Mouse (Mus musculus): Measurements from ENCODE around the gene Washc4. TPM values are rescaled to one million over a fixed set of nuclear protein-coding genes. Genes with fewer than 3 reads are reported as not detected.

Gene Washc4
- polyA plus RNA-seq, 1 experiment from 2014 or later: 35.0 TPM

GRCm38 (mm10) chr10:83629878-83630277 lies 86.3 kb downstream of the Washc4 start:
- Histone ChIP-seq H3K36me3 (replicated peaks) (peaks cover 47% of the 10 kb centered on the region), H3K27ac (no peak overlapping the region), H3K4me1 (peaks cover 19% of the 10 kb centered on the region), H3K9me3 (no peaks in the 10 kb centered on the region), H3K27me3 (ENCODE audit: poor library complexity, severe bottlenecking) (no peaks in the 10 kb centered on the region), H3K4me3 (no peak overlapping the region)
- no peak for DNase-seq (ENCODE audit: extremely low spot score, low spot score)
- WGBS: 94% methylated on average over 5 of the region's 5 CpGs

DNA sequence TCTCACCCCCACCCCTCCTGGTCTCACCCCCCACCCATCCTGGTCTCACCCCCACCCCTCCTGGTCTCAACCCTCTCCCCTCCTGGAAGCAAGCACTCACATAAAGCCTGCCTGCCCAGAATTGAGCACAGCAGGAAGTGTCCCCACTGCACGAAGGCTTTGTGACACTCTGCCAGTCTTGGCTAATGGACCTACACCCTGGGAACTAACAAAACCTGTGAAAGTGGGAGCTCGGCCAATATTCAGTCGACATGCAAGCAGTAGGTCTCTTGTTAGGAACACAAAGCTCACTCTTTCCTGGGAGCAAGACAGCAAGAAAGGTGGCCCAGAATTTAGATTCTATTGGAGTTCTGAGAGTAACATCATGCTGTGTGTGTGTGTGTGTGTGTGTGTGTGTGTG lies 87.3 kb downstream of the Washc4 start:
- Histone ChIP-seq H3K27ac (no peak overlapping the region), H3K9me3 (no peaks in the 10 kb centered on the region), H3K27me3 (ENCODE audit: poor library complexity, severe bottlenecking) (no peaks in the 10 kb centered on the region), H3K4me3 (no peak overlapping the region), H3K4me1 (peaks cover 24% of the 10 kb centered on the region), H3K36me3 (replicated peaks) (peaks cover 39% of the 10 kb centered on the region)
- WGBS: 84% methylated on average over 3 of the region's 3 CpGs
- DNase-seq (ENCODE audit: extremely low spot score, low spot score): no peak

DNA sequence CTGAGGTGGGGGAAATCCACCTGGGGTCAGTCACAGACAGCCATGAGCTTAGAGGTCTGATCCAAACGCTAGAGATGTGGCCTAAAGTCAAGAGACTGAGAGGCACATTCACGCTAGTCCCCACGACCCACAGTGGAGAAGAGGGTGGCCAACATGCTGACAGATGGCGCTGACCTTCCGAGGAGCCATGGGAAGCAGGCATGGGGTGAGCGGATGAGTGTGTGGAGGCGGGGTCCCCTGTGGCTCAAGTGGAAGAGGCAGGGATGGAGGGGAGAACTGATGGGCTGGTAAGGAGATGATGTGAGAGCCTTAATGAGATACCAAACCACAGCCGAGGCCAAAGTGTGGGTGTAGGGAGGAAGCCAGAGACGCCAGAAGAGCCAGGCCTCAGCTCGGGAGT lies 88.2 kb downstream of the Washc4 start:
- no peak overlapping the region for H3K4me3 ChIP-seq
- no peaks in the 10 kb centered on the region for H3K9me3 ChIP-seq
- no peak for DNase-seq (ENCODE audit: extremely low spot score, low spot score)
- H3K27ac ChIP-seq: 0 out of 2 replicates have a peak overlapping the region, but pooled peaks have one; percentile 46
- WGBS: 92% methylated on average over 10 of the region's 10 CpGs
- no peaks in the 10 kb centered on the region for H3K27me3 ChIP-seq (ENCODE audit: poor library complexity, severe bottlenecking)
- H3K4me1 ChIP-seq: peaks cover 24% of the 10 kb centered on the region
- peaks cover 32% of the 10 kb centered on the region for H3K36me3 ChIP-seq (replicated peaks)

- no peak overlapping the region for H3K4me3 ChIP-seq
- H3K9me3 ChIP-seq: no peaks in the 10 kb centered on the region
- peaks cover 26% of the 10 kb centered on the region for H3K36me3 ChIP-seq (replicated peaks)
- peaks cover 24% of the 10 kb centered on the region for H3K4me1 ChIP-seq
- WGBS: 82% methylated on average over 7 of the region's 7 CpGs
- no peak for DNase-seq (ENCODE audit: extremely low spot score, low spot score)
- H3K27ac ChIP-seq: 0 out of 2 replicates have a peak overlapping the region, but pooled peaks have one; percentile 46
- no peaks in the 10 kb centered on the region for H3K27me3 ChIP-seq (ENCODE audit: poor library complexity, severe bottlenecking)
Observed at GRCm38 (mm10) chr10:83632806-83633374, 89.3 kb downstream of the Washc4 start.

DNA sequence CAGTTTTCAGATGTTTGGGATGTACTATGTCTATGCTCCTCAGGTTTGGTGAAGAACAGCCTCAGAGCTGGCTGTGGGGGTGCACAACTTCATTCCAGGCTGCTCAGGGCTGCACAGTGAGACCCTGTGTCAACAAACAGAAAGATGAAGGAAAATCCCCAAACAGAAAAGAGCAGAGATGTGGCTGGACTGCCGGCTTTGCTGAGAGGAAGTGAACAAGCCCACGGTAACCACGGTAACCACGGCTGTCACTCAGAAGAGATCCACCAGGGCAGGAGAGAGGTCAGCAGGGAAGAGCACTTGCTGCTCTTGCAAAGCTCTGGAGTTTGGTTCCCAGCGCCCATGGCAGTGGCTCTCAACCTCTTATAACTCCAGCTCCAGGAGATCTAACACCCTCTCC lies 90.9 kb downstream of the Washc4 start:
- Histone ChIP-seq H3K4me3 (no peak overlapping the region), H3K9me3 (no peaks in the 10 kb centered on the region), H3K27me3 (ENCODE audit: poor library complexity, severe bottlenecking) (no peaks in the 10 kb centered on the region), H3K27ac (0 out of 2 replicates have a peak overlapping the region, but pooled peaks have one; percentile 31), H3K4me1 (peaks cover 24% of the 10 kb centered on the region), H3K36me3 (replicated peaks) (peaks cover 19% of the 10 kb centered on the region)
- peak; percentile 61 for DNase-seq (ENCODE audit: extremely low spot score, low spot score)
- WGBS: 38% methylated on average over 5 of the region's 5 CpGs

GRCm38 (mm10) chr10:83636191-83636590 lies 92.6 kb downstream of the Washc4 start:
- H3K4me1 ChIP-seq: peaks cover 28% of the 10 kb centered on the region
- 92% methylated on average over 2 of the region's 2 CpGs for WGBS
- no peak overlapping the region for H3K4me3 ChIP-seq
- no peaks in the 10 kb centered on the region for H3K27me3 ChIP-seq (ENCODE audit: poor library complexity, severe bottlenecking)
- DNase-seq (ENCODE audit: extremely low spot score, low spot score): no peak
- peaks cover 24% of the 10 kb centered on the region for H3K36me3 ChIP-seq (replicated peaks)
- no peaks in the 10 kb centered on the region for H3K9me3 ChIP-seq
- H3K27ac ChIP-seq: no peak overlapping the region

DNA sequence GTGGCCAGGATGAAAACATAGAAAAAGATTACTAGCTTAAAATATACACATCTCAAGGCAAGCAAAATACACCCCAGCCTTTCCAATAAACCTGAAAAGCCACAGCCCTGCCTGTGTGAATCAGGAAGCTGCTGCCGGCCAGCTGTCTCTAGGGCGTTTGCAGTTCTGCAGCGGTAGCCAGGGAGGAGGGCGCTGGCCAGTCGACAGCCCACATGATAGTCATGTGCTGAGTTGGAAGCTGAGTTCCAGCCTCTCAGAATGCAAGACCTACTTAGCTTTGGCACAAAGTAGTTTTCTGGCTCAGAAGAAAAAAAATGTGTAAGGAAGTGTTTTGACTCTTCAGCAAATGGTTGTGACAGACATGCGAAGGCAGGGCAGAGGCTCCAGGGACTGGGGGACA lies 93.7 kb downstream of the Washc4 start:
- WGBS: 73% methylated on average over 6 of the region's 6 CpGs
- no peak overlapping the region for H3K27ac ChIP-seq
- H3K4me1 ChIP-seq: peaks cover 26% of the 10 kb centered on the region

DNA sequence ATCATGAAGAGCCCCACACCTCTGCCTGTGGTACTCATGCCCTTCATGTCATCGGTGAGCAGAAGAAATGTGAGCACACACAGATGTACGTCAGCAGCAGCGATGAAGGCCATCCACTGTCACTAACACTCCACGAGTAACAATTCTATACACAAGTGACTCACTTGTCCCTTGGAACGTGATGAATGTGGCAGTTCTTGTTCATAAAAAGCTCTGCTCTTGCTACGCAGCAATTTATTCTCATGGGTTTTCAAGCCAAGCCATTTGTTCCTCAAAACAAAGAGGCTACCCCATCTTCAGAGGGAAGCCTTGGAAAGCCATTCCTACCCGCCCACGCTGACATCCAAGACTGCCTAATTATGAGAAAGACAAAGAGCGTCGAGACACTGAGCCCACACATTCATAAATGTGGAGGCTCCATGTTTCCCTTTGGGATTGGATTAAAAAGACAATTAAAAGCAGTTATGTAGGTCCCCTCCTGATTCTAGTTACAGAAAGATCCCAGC lies 96.4 kb downstream of the Washc4 start:
- Histone ChIP-seq H3K27me3 (ENCODE audit: poor library complexity, severe bottlenecking) (no peaks in the 10 kb centered on the region), H3K9me3 (no peaks in the 10 kb centered on the region), H3K27ac (no peak overlapping the region), H3K4me3 (no peak overlapping the region), H3K36me3 (replicated peaks) (peaks cover 12% of the 10 kb centered on the region; the same call in 1 of the 2 replicates), H3K4me1 (peaks cover 20% of the 10 kb centered on the region)
- WGBS: 88% methylated on average over 10 of the region's 10 CpGs
- no peak for DNase-seq (ENCODE audit: extremely low spot score, low spot score)

More for the DNA sequence above, 93.7 kb downstream of the Washc4 start:
- H3K36me3 ChIP-seq (replicated peaks): peaks cover 15% of the 10 kb centered on the region
- no peaks in the 10 kb centered on the region for H3K27me3 ChIP-seq (ENCODE audit: poor library complexity, severe bottlenecking)
- no peak for DNase-seq (ENCODE audit: extremely low spot score, low spot score)
- H3K9me3 ChIP-seq: no peaks in the 10 kb centered on the region
- no peak overlapping the region for H3K4me3 ChIP-seq

DNA sequence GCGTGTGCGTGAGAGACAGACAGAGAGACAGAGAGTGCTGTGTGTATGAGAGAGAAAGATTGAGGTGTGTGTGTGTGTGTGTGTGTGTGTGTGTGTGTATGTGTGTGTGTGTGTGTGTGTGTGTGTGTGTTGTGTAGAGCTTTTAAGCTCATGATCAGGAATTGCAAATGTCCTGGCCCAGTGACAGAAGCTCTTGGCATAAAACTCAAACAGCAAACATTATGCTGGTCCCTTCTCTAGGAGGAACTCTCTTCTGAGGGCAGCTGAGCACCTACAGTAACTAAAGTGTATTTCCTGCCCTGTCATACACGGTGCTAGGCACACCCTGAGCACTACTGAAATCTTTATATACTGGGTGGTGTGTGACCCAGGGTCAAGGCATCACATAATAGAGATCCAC lies 98.1 kb downstream of the Washc4 start:
- Histone ChIP-seq H3K27ac (no peak overlapping the region), H3K9me3 (no peaks in the 10 kb centered on the region), H3K4me3 (no peak overlapping the region), H3K36me3 (replicated peaks) (peaks cover 12% of the 10 kb centered on the region; the same call in 1 of the 2 replicates), H3K4me1 (peaks cover 31% of the 10 kb centered on the region), H3K27me3 (ENCODE audit: poor library complexity, severe bottlenecking) (no peaks in the 10 kb centered on the region)
- 86% methylated on average over 3 of the region's 3 CpGs for WGBS
- no peak for DNase-seq (ENCODE audit: extremely low spot score, low spot score)

DNA sequence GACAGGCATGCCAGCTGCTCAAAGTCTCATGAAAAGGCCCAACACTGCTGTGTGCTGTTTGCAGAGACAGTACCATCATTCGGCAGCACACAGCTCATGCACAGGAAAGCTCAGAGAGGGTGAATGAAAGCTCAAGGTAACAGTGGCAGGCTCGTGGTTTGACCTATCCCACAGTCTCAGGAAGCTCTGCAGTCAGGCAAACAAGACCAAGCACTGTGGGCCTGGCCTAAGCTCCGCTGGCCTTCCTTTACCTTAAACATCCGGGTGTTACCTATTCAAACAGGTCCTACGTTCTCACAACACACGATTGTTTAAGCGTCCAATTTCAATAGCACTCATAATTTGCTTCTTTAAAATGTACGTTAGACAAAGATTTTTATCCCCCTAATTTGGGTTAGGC lies 100.6 kb downstream of the Washc4 start:
- H3K4me1 ChIP-seq: peaks cover 48% of the 10 kb centered on the region
- H3K4me3 ChIP-seq: no peak overlapping the region
- WGBS: 89% methylated on average over 8 of the region's 8 CpGs
- no peaks in the 10 kb centered on the region for H3K9me3 ChIP-seq
- H3K36me3 ChIP-seq (replicated peaks): peaks cover 9% of the 10 kb centered on the region; the same call in 1 of the 2 replicates
- H3K27me3 ChIP-seq (ENCODE audit: poor library complexity, severe bottlenecking): no peaks in the 10 kb centered on the region
- H3K27ac ChIP-seq: 0 out of 2 replicates have a peak overlapping the region, but pooled peaks have one; percentile 20
- no peak for DNase-seq (ENCODE audit: extremely low spot score, low spot score)

DNA sequence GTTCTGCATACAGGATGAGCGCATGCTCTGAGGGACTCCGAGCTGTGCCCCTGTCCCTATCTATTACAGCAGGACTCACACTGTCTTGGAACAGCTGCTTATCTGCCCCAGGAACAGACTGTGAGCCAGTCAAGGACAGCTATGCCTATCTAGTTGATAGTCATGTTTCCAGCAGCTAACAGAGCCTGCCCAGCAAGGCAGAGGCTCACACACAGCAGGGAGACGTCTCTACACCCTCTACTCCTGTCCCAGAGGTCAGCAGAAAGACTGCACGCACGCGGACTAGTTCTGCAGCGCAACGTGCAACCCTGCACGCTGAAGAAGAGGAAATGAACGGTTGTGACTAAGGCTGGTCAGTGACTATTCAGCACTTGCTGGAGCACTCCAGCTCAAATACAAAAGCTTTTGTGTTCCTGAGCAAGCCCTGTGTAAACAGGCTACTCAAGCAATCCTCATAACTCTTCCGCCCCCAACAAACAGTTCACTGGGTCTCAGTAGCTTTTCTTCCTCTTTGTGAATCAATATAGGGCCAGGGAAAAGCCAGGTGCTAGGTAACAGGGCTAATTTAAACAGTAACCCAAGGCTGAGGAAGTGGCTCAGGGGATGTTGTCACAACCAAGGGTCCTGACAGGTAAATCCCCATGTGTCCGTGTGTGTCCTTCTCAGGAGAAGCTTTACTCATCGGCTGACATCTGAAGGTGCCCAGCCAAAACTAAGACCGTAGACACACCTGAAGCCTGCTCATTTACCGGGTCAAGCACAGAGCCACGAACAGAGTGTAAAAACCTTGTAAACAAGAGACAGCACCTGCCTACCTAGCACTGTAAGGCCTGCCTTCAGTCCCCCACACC lies 101.5 kb downstream of the Washc4 start:
- H3K27ac ChIP-seq: peak overlapping the region; percentile 49; the same call in 1 of the 2 replicates

DNA sequence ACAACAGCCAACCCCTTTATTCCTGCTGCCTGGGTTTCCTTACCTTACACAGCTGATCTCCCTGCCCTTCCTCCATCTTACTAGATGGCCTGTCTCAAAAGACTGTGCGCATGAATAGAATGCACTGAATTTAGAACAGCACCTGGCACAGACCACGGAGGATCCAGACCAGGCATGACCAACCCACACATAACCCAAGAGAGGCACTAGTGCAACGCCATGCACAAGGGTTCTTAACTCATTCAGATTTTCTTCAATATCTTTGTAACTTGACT lies 102.1 kb downstream of the Washc4 start:
- Histone ChIP-seq H3K27ac (peak overlapping the region; percentile 49; the same call in 1 of the 2 replicates), H3K4me3 (no peak overlapping the region), H3K27me3 (ENCODE audit: poor library complexity, severe bottlenecking) (no peaks in the 10 kb centered on the region), H3K36me3 (replicated peaks) (no peaks in the 10 kb centered on the region), H3K4me1 (peaks cover 47% of the 10 kb centered on the region), H3K9me3 (no peaks in the 10 kb centered on the region)
- WGBS: 90% methylated on average over 3 of the region's 3 CpGs
- DNase-seq (ENCODE audit: extremely low spot score, low spot score): no peak

More for the DNA sequence above, 101.5 kb downstream of the Washc4 start:
- H3K36me3 ChIP-seq (replicated peaks): no peaks in the 10 kb centered on the region
- H3K9me3 ChIP-seq: no peaks in the 10 kb centered on the region
- H3K27me3 ChIP-seq (ENCODE audit: poor library complexity, severe bottlenecking): no peaks in the 10 kb centered on the region
- no peak overlapping the region for H3K4me3 ChIP-seq
- WGBS: 75% methylated on average over 16 of the region's 16 CpGs
- DNase-seq (ENCODE audit: extremely low spot score, low spot score): no peak
- H3K4me1 ChIP-seq: peaks cover 47% of the 10 kb centered on the region

Measured in forebrain, embryonic 10.5 days (tissue).